Mouse (Mus musculus) gastrocnemius, adult 8-10 months (tissue): Measurements from ENCODE around the gene Dctd. TPM values are rescaled to one million over a fixed set of nuclear protein-coding genes. Genes with fewer than 3 reads are reported as not detected.
"Not testable (repeated sequence)": the region's sequence is repeated elsewhere in the genome, so short reads cannot be mapped to it uniquely, and the experiment has no call there.

Experiments
- DNase-seq, 2 experiments: peaks; one replicate each; pipeline ENCODE4 v3.0.0; 2022; ENCODE audit warnings: low spot score in 2 of 2
- total RNA-seq, 4 experiments: library from RNA; stranded (reverse); gene quantifications; 2 replicates each; pipeline ENCODE4 v1.2.4; 2022

Dctd gene
- total RNA-seq, 4 experiments from 2014 or later, result 0.44 to 1.4 (median 1.0) TPM

- DNase-seq, result no peak
Measured at GRCm38 (mm10) chr8:48141023-48141422, 42.1 kb downstream of the Dctd start.

GRCm38 (mm10) chr8:48145766-48146165 is 46.9 kb downstream of the Dctd start:
- DNase-seq, result no peak

- DNase-seq, result no peak
Measured at GRCm38 (mm10) chr8:48146449-48146848, 47.6 kb downstream of the Dctd start.

- peak in 1 of 2 experiments; percentile 12 for DNase-seq
Measured at GRCm38 (mm10) chr8:48152062-48152738, 53.3 kb downstream of the Dctd start.

- peak; percentile 16 to 48 for DNase-seq
Measured at GRCm38 (mm10) chr8:48153360-48154121, 54.6 kb downstream of the Dctd start.

DNA sequence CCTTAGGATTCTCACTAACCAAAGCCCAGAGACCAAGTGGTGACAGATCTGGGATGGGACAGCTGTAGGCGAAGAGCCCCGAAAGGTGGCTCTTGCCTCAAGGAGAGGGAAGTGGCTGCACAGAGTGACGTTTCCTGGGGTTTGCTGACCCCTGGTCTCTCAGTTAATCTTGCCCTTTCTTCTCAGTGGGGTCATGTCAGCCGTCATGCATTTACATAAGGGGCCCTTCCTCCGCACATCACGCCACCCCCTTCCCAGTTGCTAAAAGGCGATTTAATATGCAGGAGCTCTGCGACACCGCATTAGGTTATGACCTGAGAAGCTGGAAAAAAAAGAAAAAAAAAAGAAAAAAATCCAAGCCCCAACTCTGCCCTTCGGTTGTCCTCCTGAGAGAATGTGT is 58.8 kb downstream of the Dctd start:
- no peak for DNase-seq

DNA sequence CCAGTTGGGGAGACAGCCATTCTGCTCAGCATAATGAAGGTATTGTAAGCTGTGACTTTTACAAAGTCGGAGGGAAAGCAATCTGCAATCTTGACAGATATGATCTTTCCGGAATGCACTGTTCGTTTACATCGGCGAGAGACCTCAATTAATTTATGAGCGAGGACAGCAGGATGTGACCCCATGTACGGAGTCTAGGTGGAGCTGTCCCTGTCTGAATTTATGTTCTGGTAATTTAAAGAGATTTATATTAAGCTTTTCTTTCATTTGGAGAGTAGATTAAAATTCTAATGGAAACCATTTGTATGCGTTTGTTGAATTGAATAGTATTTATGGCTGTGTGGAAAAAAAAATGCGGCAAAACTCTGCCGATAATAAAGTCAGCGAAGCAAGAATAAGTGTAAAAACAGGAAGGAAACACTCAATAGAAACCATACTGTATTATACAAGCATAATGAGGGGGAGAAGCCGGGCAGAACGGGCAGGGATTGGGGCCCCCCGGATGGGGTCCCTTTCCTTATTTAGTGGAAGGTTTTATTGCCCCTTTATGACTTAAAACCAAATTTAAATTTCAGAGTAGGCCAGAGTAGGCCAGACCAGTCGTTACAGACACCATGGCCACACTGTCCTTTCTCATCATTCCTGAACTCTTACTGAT is 59.8 kb downstream of the Dctd start:
- DNase-seq, result no peak

DNA sequence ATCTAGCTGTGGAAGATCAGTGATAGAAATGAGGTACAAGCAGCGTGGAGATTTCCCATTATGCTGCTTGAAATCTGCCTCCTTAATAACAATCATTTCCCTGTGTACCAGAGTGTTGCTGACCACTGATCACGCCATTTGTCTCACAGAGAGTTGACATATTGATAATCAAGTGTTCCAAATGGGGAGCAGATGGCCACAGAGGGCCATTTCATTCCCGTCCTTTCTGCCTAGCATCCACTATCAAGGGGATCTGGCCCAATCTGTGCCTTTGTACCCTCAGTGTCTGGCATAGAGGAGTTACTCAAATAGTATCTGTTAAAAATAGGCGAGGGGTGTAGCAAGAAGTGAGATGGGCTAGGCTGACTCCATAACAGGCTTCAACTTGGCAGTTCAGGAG is 78.5 kb downstream of the Dctd start:
- no peak for DNase-seq

GRCm38 (mm10) chr8:48177876-48178275 is 79.0 kb downstream of the Dctd start:
- no peak for DNase-seq

DNA sequence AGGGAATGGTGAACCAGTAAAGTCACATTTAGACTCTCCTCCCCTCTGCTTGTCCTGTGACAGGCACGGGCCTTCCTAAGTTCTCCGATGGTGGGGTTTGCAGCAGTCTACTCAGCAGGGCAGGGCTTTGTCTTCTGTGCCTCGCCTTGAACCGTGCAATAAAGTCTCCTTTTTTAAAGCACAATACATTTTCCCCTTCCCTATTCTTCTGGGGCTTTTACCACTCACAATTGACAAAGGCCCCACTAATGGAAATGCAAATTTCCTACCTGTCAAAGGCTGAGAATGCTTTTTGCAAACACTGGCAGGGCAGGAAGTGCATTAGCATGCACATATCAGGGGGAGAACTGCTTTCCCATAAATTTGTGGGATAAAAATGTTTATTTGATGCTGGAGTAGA is 80.1 kb downstream of the Dctd start:
- no peak for DNase-seq

GRCm38 (mm10) chr8:48180146-48180545 is 81.3 kb downstream of the Dctd start:
- DNase-seq, result not testable (repeated sequence)

- no peak for DNase-seq
Measured at GRCm38 (mm10) chr8:48181000-48181399, 82.1 kb downstream of the Dctd start.

GRCm38 (mm10) chr8:48183758-48184157 is 84.9 kb downstream of the Dctd start:
- no peak for DNase-seq

DNA sequence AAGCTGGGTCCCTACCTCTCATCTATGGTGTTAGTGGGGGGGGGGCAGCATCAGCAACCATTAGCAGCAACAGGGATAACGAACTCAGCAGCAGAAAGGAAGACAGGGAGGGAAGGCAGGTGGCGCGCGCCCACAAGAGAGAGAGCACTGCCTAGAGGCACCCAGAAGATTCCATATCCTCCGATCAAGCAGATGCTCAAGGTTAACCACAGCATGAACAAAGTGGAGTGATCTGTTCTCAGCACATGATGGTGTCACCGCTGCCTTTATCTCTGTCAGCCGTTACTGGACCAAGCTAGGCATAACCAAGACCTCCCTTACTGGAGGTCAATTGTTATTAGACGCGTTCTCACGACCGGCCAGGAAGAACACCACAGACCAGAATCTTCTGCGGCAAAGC is 89.7 kb downstream of the Dctd start:
- DNase-seq, result no peak

- DNase-seq, result no peak
Measured at GRCm38 (mm10) chr8:48195971-48196370, 97.1 kb downstream of the Dctd start.

GRCm38 (mm10) chr8:48199171-48199570 is 100.3 kb downstream of the Dctd start:
- DNase-seq, result no peak

GRCm38 (mm10) chr8:48202632-48203031 is 103.7 kb downstream of the Dctd start:
- DNase-seq, result no peak

Other genes with a start within 250 kb of the Dctd start
- 1 to 10 TPM; 3.5 to 5.7 (median 5.0) TPM for gene Wwc2, start 108.2 kb upstream of the Dctd start, total RNA-seq